Mouse (Mus musculus) fat pad, adult 2 months (tissue): Measurements from ENCODE around the gene Gm16181.

Source experiments
- DNase-seq: peaks from one replicate; pipeline ENCODE4 v3.0.0-alpha.2; 2011; ENCODE audit warnings: low read depth, low spot score; ENCODE audit errors: extremely low read depth

The Gm16181 gene

GRCm38 (mm10) chr17:35220156-35220952 is at the start of gene Gm16181:
Gm16181 (plus strand) TSS chr17:35220834.
- no peak for DNase-seq

GRCm38 (mm10) chr17:35172445-35173234 is 48.0 kb upstream of the Gm16181 start:
- no peak for DNase-seq

GRCm38 (mm10) chr17:35173329-35173728 is 47.3 kb upstream of the Gm16181 start:
- DNase-seq, result no peak

GRCm38 (mm10) chr17:35174201-35174977 is 46.2 kb upstream of the Gm16181 start:
- DNase-seq, result no peak

- no peak for DNase-seq
These were observed 45.3 kb upstream of the Gm16181 start for GRCm38 (mm10) chr17:35175382-35175781.

GRCm38 (mm10) chr17:35175968-35176367 is 44.7 kb upstream of the Gm16181 start, which contains the start of gene Aif1:
Aif1 (minus strand) TSS chr17:35176068.
- DNase-seq, result no peak

GRCm38 (mm10) chr17:35178528-35178927 is 42.1 kb upstream of the Gm16181 start:
- no peak for DNase-seq

- no peak for DNase-seq
These were observed 40.5 kb upstream of the Gm16181 start for GRCm38 (mm10) chr17:35180093-35180492.

GRCm38 (mm10) chr17:35185639-35186611 is 34.7 kb upstream of the Gm16181 start:
- no peak for DNase-seq

GRCm38 (mm10) chr17:35186681-35187080 is 34.0 kb upstream of the Gm16181 start:
- no peak for DNase-seq

- DNase-seq, result no peak
These were observed 33.3 kb upstream of the Gm16181 start for GRCm38 (mm10) chr17:35187345-35187744.

GRCm38 (mm10) chr17:35187959-35188610 is 32.5 kb upstream of the Gm16181 start, which contains the start of gene Lst1:
Lst1 (minus strand) TSS chr17:35188439.
- no peak for DNase-seq

GRCm38 (mm10) chr17:35189186-35189585 is 31.4 kb upstream of the Gm16181 start:
- no peak for DNase-seq

- no peak for DNase-seq
These were observed 30.5 kb upstream of the Gm16181 start for GRCm38 (mm10) chr17:35190096-35190495.

GRCm38 (mm10) chr17:35191723-35192122 is 28.9 kb upstream of the Gm16181 start:
- DNase-seq, result no peak

GRCm38 (mm10) chr17:35192924-35193323 is 27.7 kb upstream of the Gm16181 start:
- DNase-seq, result no peak

- DNase-seq, result no peak
These were observed 26.5 kb upstream of the Gm16181 start, which contains the start of gene Ltb for GRCm38 (mm10) chr17:35193881-35194843. Ltb (plus strand) TSS chr17:35194439.
